In genomic region chr5:114795231-114795630, GRCm38 (mm10) we compare ENCODE assay signal across 13 mouse cellular contexts. TPM values are rescaled to one million over a fixed set of nuclear protein-coding genes. Genes with fewer than 3 reads are reported as not detected.
DNase-seq lines count a peak whose midpoint lies in the region; ATAC-seq and TF ChIP-seq lines count a peak whose summit lies in the region.
"Had no signal": no experiment of that assay in that cellular context is flagged by ENCODE, and none has a peak within 500 bp of the region (broad histone marks: within the 10 kb centered on the region; RNA-seq: fewer than 3 reads in every experiment).

No protein-coding gene starts in this region.

- TF ChIP-seq EP300 in CH12.LX (IDR thresholded peaks at IDR 0.05; ENCODE audit: low read length): no peak

- no peak overlapping the region for H3K4me3 ChIP-seq in heart, embryonic 10.5 days
- H3K4me3 ChIP-seq in CH12.LX (replicated peaks in 1 of 3; ENCODE audit: low read depth in 2 of 3, low read length in 2 of 3, poor library complexity in 1 of 3): no peak overlapping the region
- no peak overlapping the region for H3K4me3 ChIP-seq in hindbrain, embryonic 16.5 days (ENCODE audit: low read length)
- no peak overlapping the region for H3K4me3 ChIP-seq in forebrain, embryonic 16.5 days (replicated peaks; ENCODE audit: low read length)

- no peaks in the 10 kb centered on the region for H3K9me3 ChIP-seq in heart, embryonic 10.5 days
- no peaks in the 10 kb centered on the region for H3K9me3 ChIP-seq in CH12.LX (replicated peaks; ENCODE audit: low read length)
- H3K9me3 ChIP-seq in hindbrain, embryonic 16.5 days (ENCODE audit: control insufficient read depth, low read length): no peaks in the 10 kb centered on the region
- H3K9me3 ChIP-seq in forebrain, embryonic 16.5 days (ENCODE audit: control insufficient read depth, low read length): no peaks in the 10 kb centered on the region

- no peak for ATAC-seq in hindbrain, embryonic 16.5 days
- no peak for ATAC-seq in forebrain, embryonic 16.5 days
- ATAC-seq: inflammation-experienced regulatory T-cells, adult 6 months had no signal

- no peak for TF ChIP-seq POLR2A in CH12.LX (IDR thresholded peaks at IDR 0.05; ENCODE audit: low read depth, low read length)

- TF ChIP-seq CTCF in CH12.LX (conservative IDR thresholded peaks at IDR 0.05 in 1 of 2, IDR thresholded peaks at IDR 0.05 in 1 of 2; ENCODE audit: low read depth in 2 of 2, low read length in 2 of 2): no peak

- H3K79me2 ChIP-seq in CH12.LX (replicated peaks; ENCODE audit: control insufficient read depth, extremely low read depth, insufficient read depth, poor library complexity, severe bottlenecking): no peaks in the 10 kb centered on the region

- peaks cover 23% of the 10 kb centered on the region for H3K4me1 ChIP-seq in heart, embryonic 10.5 days
- H3K4me1 ChIP-seq in CH12.LX (ENCODE audit: control insufficient read depth in 1 of 2, insufficient read depth in 2 of 2): peaks cover 5 to 13% of the 10 kb centered on the region in 2 experiments; a peak in 3 of 4 replicates
- peaks cover 12% of the 10 kb centered on the region for H3K4me1 ChIP-seq in hindbrain, embryonic 16.5 days (ENCODE audit: control insufficient read depth, insufficient read depth, low read depth, low read length)
- H3K4me1 ChIP-seq in forebrain, embryonic 16.5 days (replicated peaks; ENCODE audit: control insufficient read depth, insufficient read depth, low read length): peaks cover 18% of the 10 kb centered on the region

- no peaks in the 10 kb centered on the region for H3K27me3 ChIP-seq in heart, embryonic 10.5 days (ENCODE audit: insufficient read depth, poor library complexity, severe bottlenecking)
- H3K27me3 ChIP-seq in CH12.LX (replicated peaks): no peaks in the 10 kb centered on the region
- H3K27me3 ChIP-seq in hindbrain, embryonic 16.5 days (replicated peaks; ENCODE audit: control insufficient read depth, insufficient read depth, low read length): no peaks in the 10 kb centered on the region
- H3K27me3 ChIP-seq in forebrain, embryonic 16.5 days (replicated peaks; ENCODE audit: control insufficient read depth, insufficient read depth, low read length): no peaks in the 10 kb centered on the region

- no peak for TF ChIP-seq RAD21 in CH12.LX (IDR thresholded peaks at IDR 0.05; ENCODE audit: low read depth, low read length)

- H3K27ac ChIP-seq in heart, embryonic 10.5 days: 0 out of 2 replicates have a peak overlapping the region, but pooled peaks have one; percentile 29
- peak overlapping the region; percentile 11; the same call in 1 of the 2 replicates for H3K27ac ChIP-seq in CH12.LX (ENCODE audit: insufficient read depth, low read depth)
- 0 out of 2 replicates have a peak overlapping the region, but pooled peaks have one; percentile 27 for H3K27ac ChIP-seq in hindbrain, embryonic 16.5 days (ENCODE audit: low read depth, low read length)
- H3K27ac ChIP-seq in forebrain, embryonic 16.5 days (ENCODE audit: low read length): no peak overlapping the region

- 21% methylated on average over 9 of the region's 9 CpGs for WGBS in heart, embryonic 10.5 days
- WGBS in hindbrain, embryonic 16.5 days: 33% methylated on average over 9 of the region's 9 CpGs
- 71% methylated on average over 9 of the region's 9 CpGs for WGBS in forebrain, embryonic 16.5 days

- H3K4me2 ChIP-seq in CH12.LX (ENCODE audit: insufficient read depth, low read depth, poor library complexity, severe bottlenecking): no peak overlapping the region
- no peak overlapping the region for H3K4me2 ChIP-seq in hindbrain, embryonic 16.5 days (ENCODE audit: low read length)
- H3K4me2 ChIP-seq in forebrain, embryonic 16.5 days (ENCODE audit: low read length): no peak overlapping the region

- peaks cover 64% of the 10 kb centered on the region for H3K36me3 ChIP-seq in heart, embryonic 10.5 days
- peaks cover 66 to 95% of the 10 kb centered on the region in 2 experiments for H3K36me3 ChIP-seq in CH12.LX (replicated peaks in 1 of 2; ENCODE audit: control insufficient read depth in 1 of 2, insufficient read depth in 1 of 2, low read length in 1 of 2)
- peaks cover 39% of the 10 kb centered on the region for H3K36me3 ChIP-seq in hindbrain, embryonic 16.5 days (ENCODE audit: control insufficient read depth, insufficient read depth, low read length)
- peaks cover 24% of the 10 kb centered on the region for H3K36me3 ChIP-seq in forebrain, embryonic 16.5 days (ENCODE audit: control insufficient read depth, insufficient read depth)

- no peak overlapping the region for H3K9ac ChIP-seq in CH12.LX (ENCODE audit: insufficient read depth, low read depth)
- H3K9ac ChIP-seq in hindbrain, embryonic 16.5 days (ENCODE audit: low read depth, low read length): no peak overlapping the region
- H3K9ac ChIP-seq in forebrain, embryonic 16.5 days (replicated peaks; ENCODE audit: low read depth, low read length): no peak overlapping the region

- in situ Hi-C loops in CH12.LX (cut with MboI; ENCODE audit: low pct_ligation_motif_present, low pct_unique_long_range_greater_than_20kb, low sequenced_read_pairs): no loop called here

- DNase-seq in heart, embryonic 10.5 days (ENCODE audit: low spot score): no peak
- no peak for DNase-seq in heart, adult 18-20 months
- no peak for DNase-seq in CH12.LX (ENCODE audit: extremely low read depth)
- peak; percentile 66 for DNase-seq in adrenal gland, postnatal 14 days
- no peak for DNase-seq in layer of hippocampus, postnatal 14 days (ENCODE audit: low spot score in 2 of 2)
- no peak for DNase-seq in kidney, postnatal 14 days
- DNase-seq: gastrocnemius, postnatal 10 days; right cerebral cortex, postnatal 14 days had no signal

- dilution Hi-C loops in CH12.LX (cut with MboI; ENCODE audit: extremely low pct_ligation_motif_present, extremely low pct_unique_long_range_greater_than_20kb, low sequenced_read_pairs): no loop called here

TF ChIP-seq in CH12.LX, 34 proteins besides CTCF, POLR2A, EP300 and RAD21:
- TF ChIP-seq MYC (IDR thresholded peaks at IDR 0.05; ENCODE audit: low read depth, low read length) (no peak), UBTF (IDR thresholded peaks at IDR 0.05; ENCODE audit: low read depth, low read length) (no peak), ZNF384 (IDR thresholded peaks at IDR 0.05; ENCODE audit: low read depth, low read length) (no peak), MXI1 (IDR thresholded peaks at IDR 0.05; ENCODE audit: low read depth, low read length) (no peak)

RNA-seq across cellular contexts. Expression of gene Git2, which starts 19.9 kb away (rescaled TPM):
- polyA plus RNA-seq in heart, embryonic 10.5 days (2016; fragmentation: Nextera tagmentation; extraction: Ambion mirVana): 31.6 and 33.0 TPM in 2 replicates
- total RNA-seq in heart, adult 18-20 months (2021): 10 to 100 TPM; 20.7 to 26.7 TPM
- 19.3 and 22.1 TPM in 2 replicates for total RNA-seq in CH12.LX (2012; rRNA removed)
- 9.4 and 12.3 TPM in 2 replicates for total RNA-seq in CH12.LX (2014; rRNA removed)
- polyA plus RNA-seq in CH12.LX (2012; ENCODE audit: insufficient read length, low read depth): 25.5 and 29.4 TPM in 2 replicates
- 42.7 and 49.4 TPM in 2 replicates for total RNA-seq in adrenal gland, postnatal 14 days (2021)
- polyA plus RNA-seq in hindbrain, embryonic 16.5 days (2015; fragmentation: Nextera tagmentation; extraction: Ambion mirVana): 40.6 and 50.2 TPM in 2 replicates
- 10 to 100 TPM; 41.1 to 48.5 TPM for total RNA-seq in layer of hippocampus, postnatal 14 days (2021)
- 53.9 and 58.5 TPM in 2 replicates for polyA plus RNA-seq in forebrain, embryonic 16.5 days (2015; fragmentation: Nextera tagmentation; extraction: Ambion mirVana)

RNA-seq across cellular contexts. Expression of gene Ankrd13a, which starts 20.8 kb away (rescaled TPM):
- polyA plus RNA-seq in heart, embryonic 10.5 days (2016; fragmentation: Nextera tagmentation; extraction: Ambion mirVana): 37.5 and 41.2 TPM in 2 replicates
- 10 to 100 TPM; 30.6 to 35.8 TPM for total RNA-seq in heart, adult 18-20 months (2021)
- 73.8 and 82.3 TPM in 2 replicates for total RNA-seq in CH12.LX (2012; rRNA removed)
- total RNA-seq in CH12.LX (2014; rRNA removed): 80.8 and 89.4 TPM in 2 replicates
- polyA plus RNA-seq in CH12.LX (2012; ENCODE audit: insufficient read length, low read depth): 121 and 123 TPM in 2 replicates
- total RNA-seq in adrenal gland, postnatal 14 days (2021): 89.4 and 95.0 TPM in 2 replicates
- 11.9 and 27.7 TPM in 2 replicates for polyA plus RNA-seq in hindbrain, embryonic 16.5 days (2015; fragmentation: Nextera tagmentation; extraction: Ambion mirVana)
- 10 to 100 TPM; 41.7 to 42.3 TPM for total RNA-seq in layer of hippocampus, postnatal 14 days (2021)
- polyA plus RNA-seq in forebrain, embryonic 16.5 days (2015; fragmentation: Nextera tagmentation; extraction: Ambion mirVana): 29.4 and 30.1 TPM in 2 replicates

RNA-seq across cellular contexts. Expression of gene 1500011B03Rik, which starts 28.0 kb away (rescaled TPM):
- polyA plus RNA-seq in heart, embryonic 10.5 days (2016; fragmentation: Nextera tagmentation; extraction: Ambion mirVana): 58.7 and 77.1 TPM in 2 replicates
- total RNA-seq in heart, adult 18-20 months (2021): 1 to 10 TPM; 4.0 to 4.5 TPM
- total RNA-seq in CH12.LX (2012; rRNA removed) (15.5 and 17.5 TPM in 2 replicates), CH12.LX (2014; rRNA removed) (39.1 and 39.7 TPM in 2 replicates)
- polyA plus RNA-seq in CH12.LX (2012; ENCODE audit: insufficient read length, low read depth): 31.4 and 35.5 TPM in 2 replicates
- 36.8 and 43.6 TPM in 2 replicates for total RNA-seq in adrenal gland, postnatal 14 days (2021)
- 285 and 306 TPM in 2 replicates for polyA plus RNA-seq in hindbrain, embryonic 16.5 days (2015; fragmentation: Nextera tagmentation; extraction: Ambion mirVana)
- 100 to 1,000 TPM; 148 to 161 TPM for total RNA-seq in layer of hippocampus, postnatal 14 days (2021)
- 220 and 250 TPM in 2 replicates for polyA plus RNA-seq in forebrain, embryonic 16.5 days (2015; fragmentation: Nextera tagmentation; extraction: Ambion mirVana)

RNA-seq across cellular contexts. Expression of gene 4930519G04Rik, which starts 58.2 kb away (rescaled TPM):
- not detected in 2 replicates for polyA plus RNA-seq in heart, embryonic 10.5 days (2016; fragmentation: Nextera tagmentation; extraction: Ambion mirVana)
- total RNA-seq in heart, adult 18-20 months (2021): not detected
- total RNA-seq in CH12.LX (2012; rRNA removed): not detected in 2 replicates
- not detected in 2 replicates for total RNA-seq in CH12.LX (2014; rRNA removed)
- polyA plus RNA-seq in CH12.LX (2012; ENCODE audit: insufficient read length, low read depth): not detected in 2 replicates
- total RNA-seq in adrenal gland, postnatal 14 days (2021): not detected in 2 replicates
- not detected in 2 replicates for polyA plus RNA-seq in hindbrain, embryonic 16.5 days (2015; fragmentation: Nextera tagmentation; extraction: Ambion mirVana)
- not detected for total RNA-seq in layer of hippocampus, postnatal 14 days (2021)
- polyA plus RNA-seq in forebrain, embryonic 16.5 days (2015; fragmentation: Nextera tagmentation; extraction: Ambion mirVana): not detected in 2 replicates
- total RNA-seq: gastrocnemius, postnatal 10 days; left cerebral cortex, adult 8-10 months had no signal
- polyA plus RNA-seq: embryonic facial prominence, embryonic 14.5 days; inflammation-experienced regulatory T-cells, adult 6 months had no signal
